Mouse (Mus musculus): ENCODE results near the gene Sel1l.

- TF ChIP-seq CTCF (IDR thresholded peaks at IDR 0.05; ENCODE audit: low read depth, low read length) (no peak), GATA2 (IDR thresholded peaks at IDR 0.05; ENCODE audit: borderline replicate concordance, low read depth, low read length) (no peak), POLR2AphosphoS5 (IDR thresholded peaks at IDR 0.05; ENCODE audit: insufficient replicate concordance, low read depth, low read length) (no peak), TAL1 (conservative IDR thresholded peaks at IDR 0.05; ENCODE audit: low read depth, low read length) (no peak)
Observed at GRCm38 (mm10) chr12:91793266-91793665, 55.7 kb downstream of the Sel1l start.
